Mouse (Mus musculus) monocyte, adult 5-6 weeks (primary cell): Measurements from ENCODE around the gene Git2. TPM values are rescaled to one million over a fixed set of nuclear protein-coding genes. Genes with fewer than 3 reads are reported as not detected.
A peak's percentile ranks its signal among the peaks of the same experiment; 100 is the strongest.

Experiments used
- ATAC-seq: fragments of 153-309, 156-312 bp; replicated peaks from 2 replicates; pipeline ENCODE4 v1.8.0; 2017; ENCODE audit warnings: mild to moderate bottlenecking; ENCODE audit not compliant: low TSS enrichment, insufficient number of reproducible peaks, severe bottlenecking, poor library complexity, low FRiP score
- total RNA-seq: library from RNA; stranded (forward); fragments of 200-1000, 200-491, 200-594 nt; gene quantifications from 3 replicates; pipeline ENCODE4 v1.2.3, GENCODE M21; 2017

The Git2 gene
- total RNA-seq, 1 experiment from 2014 or later: 118 TPM

- no peak for ATAC-seq
Observed at GRCm38 (mm10) chr5:114772456-114773203, 2.7 kb downstream of the Git2 start.

GRCm38 (mm10) chr5:114771796-114772195 is 3.5 kb downstream of the Git2 start:
- peak; percentile 23; the same call in 1 of the 2 replicates for ATAC-seq

- ATAC-seq: no peak
Observed at GRCm38 (mm10) chr5:114769786-114770185, 5.5 kb downstream of the Git2 start.

GRCm38 (mm10) chr5:114767185-114767584 is 8.1 kb downstream of the Git2 start:
- ATAC-seq: no peak

GRCm38 (mm10) chr5:114766686-114767085 is 8.6 kb downstream of the Git2 start:
- ATAC-seq: no peak

GRCm38 (mm10) chr5:114764812-114765735 is 10.2 kb downstream of the Git2 start:
- ATAC-seq: no peak

- ATAC-seq: no peak
Observed at GRCm38 (mm10) chr5:114761980-114762379, 13.3 kb downstream of the Git2 start.

- no peak for ATAC-seq
Observed at GRCm38 (mm10) chr5:114759536-114760090, 15.7 kb downstream of the Git2 start.

- ATAC-seq: no peak
Observed at GRCm38 (mm10) chr5:114753384-114753783, 21.9 kb downstream of the Git2 start.

GRCm38 (mm10) chr5:114752397-114752796 is 22.9 kb downstream of the Git2 start:
- ATAC-seq: no peak

- no peak for ATAC-seq
Observed at GRCm38 (mm10) chr5:114750325-114750724, 25.0 kb downstream of the Git2 start.

GRCm38 (mm10) chr5:114747521-114747920 is 27.8 kb downstream of the Git2 start:
- no peak for ATAC-seq

GRCm38 (mm10) chr5:114746886-114747285 is 28.4 kb downstream of the Git2 start:
- ATAC-seq: no peak

- no peak for ATAC-seq
Observed at GRCm38 (mm10) chr5:114745581-114745980, 29.7 kb downstream of the Git2 start.

GRCm38 (mm10) chr5:114743697-114744090 is 31.6 kb downstream of the Git2 start:
- ATAC-seq: no peak

GRCm38 (mm10) chr5:114742998-114743696 is 32.2 kb downstream of the Git2 start:
- no peak for ATAC-seq

- ATAC-seq: no peak
Observed at GRCm38 (mm10) chr5:114742572-114742971, 32.7 kb downstream of the Git2 start.

- ATAC-seq: no peak
Observed at GRCm38 (mm10) chr5:114740595-114740994, 34.7 kb downstream of the Git2 start.

GRCm38 (mm10) chr5:114738707-114739241 is 36.5 kb downstream of the Git2 start:
- ATAC-seq: peak; percentile 58
